Mouse (Mus musculus) heart, adult 11 months (tissue): ENCODE measurements around the gene Pard6b.

ENCODE experiments used
- DNase-seq: peaks from one replicate; pipeline ENCODE4 v3.0.0; 2022

Gene Pard6b

GRCm38 (mm10) chr2:168145437-168145836 is 64.6 kb downstream of the Pard6b start:
- no peak for DNase-seq

- DNase-seq, result no peak
Measured at GRCm38 (mm10) chr2:168147722-168148432, 67.1 kb downstream of the Pard6b start.

GRCm38 (mm10) chr2:168149241-168149640 is 68.4 kb downstream of the Pard6b start:
- DNase-seq, result no peak
